Mouse (Mus musculus): ENCODE data around the gene Olfr1084. TPM values are rescaled to one million over a fixed set of nuclear protein-coding genes. Genes with fewer than 3 reads are reported as not detected.

Gene Olfr1084
- not detected in 2 replicates for polyA plus RNA-seq (2012; rRNA removed; ENCODE audit: low replicate concordance)

DNA sequence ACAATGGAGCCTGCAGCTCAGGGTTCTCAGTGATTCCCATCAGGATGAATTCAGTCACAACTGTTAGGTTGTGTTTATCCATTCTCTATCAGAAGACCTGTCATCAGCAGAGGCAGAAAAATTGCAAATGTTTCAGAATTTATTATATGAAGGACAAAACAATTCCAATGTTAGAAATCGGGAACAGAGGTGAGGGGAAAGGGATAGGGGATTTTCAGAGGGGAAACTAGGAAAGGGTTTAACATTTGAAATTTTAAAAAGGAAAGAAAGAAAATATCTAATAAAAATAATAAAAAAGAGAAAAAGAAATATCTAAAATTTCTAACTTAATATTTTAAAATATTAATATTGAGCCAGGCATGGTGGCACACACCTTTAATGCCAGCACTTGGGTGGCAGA lies at the start of gene Olfr1084:
Gene Olfr1084 (minus strand): TSS at position 101 of the 400 bp plus-strand sequence.

DNA sequence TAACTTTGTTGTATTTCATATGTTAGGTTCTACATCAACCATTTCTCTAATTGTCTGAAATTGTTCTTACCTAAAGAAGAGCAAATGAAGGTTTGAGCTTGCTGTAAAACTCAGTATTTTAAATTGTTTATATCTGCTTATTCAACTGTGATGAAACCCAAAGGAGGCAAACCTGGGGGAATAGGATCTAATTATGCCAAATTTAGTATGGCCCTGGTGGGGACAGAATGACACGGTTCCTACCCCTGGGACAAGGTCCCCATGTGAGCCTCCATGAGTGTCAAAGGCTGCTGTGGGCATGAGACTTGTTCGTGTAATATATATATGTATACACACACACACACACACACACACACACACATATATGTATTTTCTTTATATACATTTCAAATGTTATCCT lies 40.5 kb upstream of the Olfr1084 start, which contains the start of gene Olfr1086:
Gene Olfr1086 (minus strand): TSS at position 101 of the 400 bp plus-strand sequence.

DNA sequence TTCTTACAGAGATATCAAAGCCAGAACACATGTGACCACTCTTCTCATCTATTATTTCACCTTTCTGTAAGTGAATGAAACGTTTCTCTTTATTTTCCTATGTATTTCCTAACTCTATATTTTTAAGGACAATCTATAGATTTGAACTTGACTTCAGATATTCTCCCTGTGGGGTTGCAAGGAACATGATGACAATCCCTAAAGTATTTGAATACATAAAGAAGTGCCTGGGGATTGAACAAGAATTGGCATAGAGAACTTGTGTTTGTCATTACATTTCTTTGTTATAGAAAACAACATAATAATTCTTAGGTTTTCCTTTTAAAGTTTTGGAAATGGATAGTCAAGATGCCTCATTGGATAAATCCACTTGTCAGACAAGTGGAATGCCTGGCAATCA lies 22.4 kb upstream of the Olfr1084 start, which contains the start of gene Olfr1085:
Gene Olfr1085 (minus strand): TSS at position 101 of the 400 bp plus-strand sequence.

DNA sequence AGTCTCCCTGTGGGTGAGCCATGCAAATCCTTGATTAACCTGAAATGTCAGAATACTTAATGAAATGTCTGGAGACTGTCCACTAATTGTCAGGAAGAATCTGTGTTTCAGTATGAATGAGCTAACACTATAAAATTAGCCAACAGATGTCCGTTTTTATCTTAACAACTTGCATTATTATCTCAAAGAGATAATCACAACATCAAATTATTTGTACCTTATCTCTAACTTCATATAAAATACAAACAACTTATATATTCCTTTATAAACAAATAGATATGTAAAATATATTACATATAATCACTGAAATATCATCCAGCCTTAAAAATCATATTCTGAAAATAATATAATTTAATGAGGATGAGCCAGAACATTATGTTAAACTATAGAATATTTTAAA lies 40.7 kb downstream of the Olfr1084 start, which contains the start of gene Olfr1082:
Gene Olfr1082 (minus strand): TSS at position 101 of the 400 bp plus-strand sequence.

Other genes with a start within 250 kb of the Olfr1084 start
- gene Olfr1061, start 225.7 kb downstream of the Olfr1084 start, polyA plus RNA-seq (2012; rRNA removed; ENCODE audit: low replicate concordance): not detected in 2 replicates
- not detected in 2 replicates for gene Olfr1062, start 213.0 kb downstream of the Olfr1084 start, polyA plus RNA-seq (2012; rRNA removed; ENCODE audit: low replicate concordance)
- not detected in 2 replicates for gene Olfr1065, start 189.1 kb downstream of the Olfr1084 start, polyA plus RNA-seq (2012; rRNA removed; ENCODE audit: low replicate concordance)
- not detected in 2 replicates for gene Olfr1066, start 183.5 kb downstream of the Olfr1084 start, polyA plus RNA-seq (2012; rRNA removed; ENCODE audit: low replicate concordance)
- not detected in 2 replicates for gene Olfr228, start 152.3 kb downstream of the Olfr1084 start, polyA plus RNA-seq (2012; rRNA removed; ENCODE audit: low replicate concordance)
- not detected in 2 replicates for gene Olfr1076, start 131.3 kb downstream of the Olfr1084 start, polyA plus RNA-seq (2012; rRNA removed; ENCODE audit: low replicate concordance)
- not detected in 2 replicates for gene Olfr1079, start 97.2 kb downstream of the Olfr1084 start, polyA plus RNA-seq (2012; rRNA removed; ENCODE audit: low replicate concordance)
- not detected in 2 replicates for gene Olfr1080, start 81.5 kb downstream of the Olfr1084 start, polyA plus RNA-seq (2012; rRNA removed; ENCODE audit: low replicate concordance)
- not detected in 2 replicates for gene Olfr1082, start 40.8 kb downstream of the Olfr1084 start, polyA plus RNA-seq (2012; rRNA removed; ENCODE audit: low replicate concordance)
- gene Olfr1085, start 22.3 kb upstream of the Olfr1084 start, polyA plus RNA-seq (2012; rRNA removed; ENCODE audit: low replicate concordance): not detected in 2 replicates
- not detected in 2 replicates for gene Olfr1086, start 40.4 kb upstream of the Olfr1084 start, polyA plus RNA-seq (2012; rRNA removed; ENCODE audit: low replicate concordance)
- gene Olfr1087, start 58.7 kb upstream of the Olfr1084 start, polyA plus RNA-seq (2012; rRNA removed; ENCODE audit: low replicate concordance): not detected in 2 replicates
- gene Olfr1089, start 94.0 kb upstream of the Olfr1084 start, polyA plus RNA-seq (2012; rRNA removed; ENCODE audit: low replicate concordance): not detected in 2 replicates
- gene Olfr1090, start 119.3 kb upstream of the Olfr1084 start, polyA plus RNA-seq (2012; rRNA removed; ENCODE audit: low replicate concordance): not detected in 2 replicates
- not detected in 2 replicates for gene Olfr1093, start 142.8 kb upstream of the Olfr1084 start, polyA plus RNA-seq (2012; rRNA removed; ENCODE audit: low replicate concordance)
- gene Olfr141, start 170.3 kb upstream of the Olfr1084 start, polyA plus RNA-seq (2012; rRNA removed; ENCODE audit: low replicate concordance): not detected in 2 replicates
- gene Olfr1094, start 184.9 kb upstream of the Olfr1084 start, polyA plus RNA-seq (2012; rRNA removed; ENCODE audit: low replicate concordance): not detected in 2 replicates
- gene Olfr1095, start 212.0 kb upstream of the Olfr1084 start, polyA plus RNA-seq (2012; rRNA removed; ENCODE audit: low replicate concordance): not detected in 2 replicates
- not detected in 2 replicates for gene Gm13723, start 235.1 kb upstream of the Olfr1084 start, polyA plus RNA-seq (2012; rRNA removed; ENCODE audit: low replicate concordance)

All from subcutaneous adipose tissue, adult 2 months (tissue).